Mouse (Mus musculus) midbrain, embryonic 13.5 days (tissue): ENCODE measurements at regions not wholly inside any gene's neighbourhood (a gene's known extent, or its start where the extent isn't known, plus 50 kb on each side); places are given as distances from the start of the nearest gene placed in this dataset.
A peak's percentile ranks its signal among the peaks of the same experiment; 100 is the strongest.
"Not testable (repeated sequence)": the region's sequence is repeated elsewhere in the genome, so short reads cannot be mapped to it uniquely, and the experiment has no call there.

Source experiments
- ATAC-seq: fragments of 200-750 bp; cut with Nextera tagmentation; 2 replicates; pipeline ENCODE4 v1.8.0; 2017; ENCODE audit warnings: mild to moderate bottlenecking, moderate TSS enrichment, moderate library complexity
- H3K27ac ChIP-seq: fragments of 300-500 bp; sonication (generic); 2 replicates; pipeline ENCODE4 v1.5.1; 2015; ENCODE audit warnings: inconsistent platforms, mild to moderate bottlenecking, moderate library complexity
- H3K27me3 ChIP-seq: fragments of 300-500 bp; sonication (generic); 2 replicates; pipeline ENCODE4 v1.6.1; 2015; ENCODE audit warnings: mild to moderate bottlenecking, inconsistent platforms
- H3K36me3 ChIP-seq: fragments of 300-500 bp; sonication (generic); 2 replicates; pipeline ENCODE4 v1.6.1; 2015; ENCODE audit warnings: mild to moderate bottlenecking, inconsistent platforms
- H3K4me1 ChIP-seq: fragments of 300-500 bp; sonication (generic); replicated peaks from 2 replicates; pipeline ENCODE4 v1.6.1; 2015; ENCODE audit warnings: inconsistent platforms
- H3K4me2 ChIP-seq: fragments of 300-500 bp; sonication (generic); replicated peaks from 2 replicates; pipeline ENCODE4 v1.6.1; 2015; ENCODE audit warnings: moderate library complexity, mild to moderate bottlenecking, inconsistent platforms
- H3K4me3 ChIP-seq: fragments of 300-500 bp; sonication (generic); replicated peaks from 2 replicates; pipeline ENCODE4 v1.5.1; 2015; ENCODE audit warnings: mild to moderate bottlenecking, inconsistent platforms
- H3K9ac ChIP-seq: fragments of 300-500 bp; sonication (generic); replicated peaks from 2 replicates; pipeline ENCODE4 v1.6.1; 2015; ENCODE audit warnings: mild to moderate bottlenecking, inconsistent platforms
- H3K9me3 ChIP-seq: fragments of 300-500 bp; sonication (generic); 2 replicates; pipeline ENCODE4 v1.6.1; 2016; ENCODE audit warnings: mild to moderate bottlenecking, inconsistent platforms
- WGBS: fragments of 180-500 bp; shearing (Covaris S2); methylation state at CpG from one replicate; pipeline ENCODE4 v1.1.7; 2015; 5-methylcytosine and 5-hydroxymethylcytosine counted together

- Histone ChIP-seq H3K4me2 (no peak overlapping the region), H3K36me3 (no peaks in the 10 kb centered on the region), H3K27ac (no peak overlapping the region), H3K4me3 (no peak overlapping the region), H3K27me3 (no peaks in the 10 kb centered on the region), H3K4me1 (no peaks in the 10 kb centered on the region; the same call in 1 of the 2 replicates), H3K9ac (no peak overlapping the region), H3K9me3 (no peaks in the 10 kb centered on the region)
- WGBS, result 84% methylated on average over 5 of the region's 5 CpGs
- no peak for ATAC-seq
Measured at GRCm38 (mm10) chr7:137522450-137522849, 85.0 kb downstream of the Glrx3 start.

GRCm38 (mm10) chr7:137533476-137533875 lies 96.1 kb downstream of the Glrx3 start:
- Histone ChIP-seq H3K27me3 (no peaks in the 10 kb centered on the region), H3K27ac (no peak overlapping the region), H3K4me3 (no peak overlapping the region), H3K9ac (no peak overlapping the region), H3K9me3 (no peaks in the 10 kb centered on the region), H3K4me1 (no peaks in the 10 kb centered on the region), H3K36me3 (no peaks in the 10 kb centered on the region), H3K4me2 (no peak overlapping the region)
- WGBS, result 87% methylated on average over 4 of the region's 4 CpGs
- no peak for ATAC-seq

GRCm38 (mm10) chr7:137549991-137550390 lies 112.6 kb downstream of the Glrx3 start:
- Histone ChIP-seq H3K27me3 (no peaks in the 10 kb centered on the region), H3K4me1 (no peaks in the 10 kb centered on the region), H3K36me3 (no peaks in the 10 kb centered on the region), H3K27ac (no peak overlapping the region), H3K4me3 (no peak overlapping the region), H3K9me3 (no peaks in the 10 kb centered on the region), H3K4me2 (no peak overlapping the region), H3K9ac (no peak overlapping the region)
- 48% methylated on average over 2 of the region's 2 CpGs for WGBS
- ATAC-seq, result no peak

GRCm38 (mm10) chr7:137552551-137553198 lies 115.3 kb downstream of the Glrx3 start:
- H3K27ac ChIP-seq, result no peak overlapping the region
- WGBS, result 65% methylated on average over 5 of the region's 5 CpGs
- no peak overlapping the region for H3K9ac ChIP-seq
- ATAC-seq, result no peak
- no peaks in the 10 kb centered on the region for H3K9me3 ChIP-seq
- no peaks in the 10 kb centered on the region for H3K27me3 ChIP-seq
- H3K4me1 ChIP-seq, result peaks cover 9% of the 10 kb centered on the region
- H3K4me2 ChIP-seq, result no peak overlapping the region
- no peak overlapping the region for H3K4me3 ChIP-seq
- no peaks in the 10 kb centered on the region for H3K36me3 ChIP-seq

- Histone ChIP-seq H3K9me3 (no peaks in the 10 kb centered on the region), H3K27ac (0 out of 2 replicates have a peak overlapping the region, but pooled peaks have one; percentile 41), H3K4me3 (no peak overlapping the region), H3K9ac (no peak overlapping the region), H3K27me3 (no peaks in the 10 kb centered on the region), H3K36me3 (no peaks in the 10 kb centered on the region), H3K4me2 (no peak overlapping the region), H3K4me1 (peaks cover 9% of the 10 kb centered on the region)
- WGBS, result 34% methylated on average over 2 of the region's 2 CpGs
- no peak for ATAC-seq
Measured at GRCm38 (mm10) chr7:137555481-137555880, 118.1 kb downstream of the Glrx3 start.

- peaks cover 9% of the 10 kb centered on the region for H3K4me1 ChIP-seq
- H3K9me3 ChIP-seq, result no peaks in the 10 kb centered on the region
- no peak overlapping the region for H3K27ac ChIP-seq
- 83% methylated on average over 3 of the region's 3 CpGs for WGBS
- ATAC-seq, result no peak
- no peak overlapping the region for H3K4me3 ChIP-seq
- no peaks in the 10 kb centered on the region for H3K27me3 ChIP-seq
- no peak overlapping the region for H3K9ac ChIP-seq
- no peak overlapping the region for H3K4me2 ChIP-seq
- no peaks in the 10 kb centered on the region for H3K36me3 ChIP-seq
Measured at GRCm38 (mm10) chr7:137557439-137557838, 120.0 kb downstream of the Glrx3 start.

GRCm38 (mm10) chr7:137558871-137559270 lies 121.5 kb downstream of the Glrx3 start:
- no peak overlapping the region for H3K4me2 ChIP-seq
- no peak for ATAC-seq
- H3K27ac ChIP-seq, result no peak overlapping the region
- H3K4me1 ChIP-seq, result peaks cover 9% of the 10 kb centered on the region
- no peak overlapping the region for H3K9ac ChIP-seq
- H3K36me3 ChIP-seq, result no peaks in the 10 kb centered on the region
- no peaks in the 10 kb centered on the region for H3K27me3 ChIP-seq
- no peak overlapping the region for H3K4me3 ChIP-seq
- no peaks in the 10 kb centered on the region for H3K9me3 ChIP-seq
- WGBS, result 87% methylated on average over 3 of the region's 3 CpGs

GRCm38 (mm10) chr7:137570199-137570598 lies 132.8 kb downstream of the Glrx3 start:
- no peak overlapping the region for H3K9ac ChIP-seq
- 74% methylated on average over 2 of the region's 2 CpGs for WGBS
- no peaks in the 10 kb centered on the region for H3K4me1 ChIP-seq
- H3K36me3 ChIP-seq, result no peaks in the 10 kb centered on the region
- ATAC-seq, result no peak
- no peaks in the 10 kb centered on the region for H3K9me3 ChIP-seq
- H3K27ac ChIP-seq, result no peak overlapping the region
- H3K4me2 ChIP-seq, result no peak overlapping the region
- no peaks in the 10 kb centered on the region for H3K27me3 ChIP-seq
- H3K4me3 ChIP-seq, result no peak overlapping the region

GRCm38 (mm10) chr7:137575491-137575890 lies 138.1 kb downstream of the Glrx3 start:
- Histone ChIP-seq H3K4me2 (no peak overlapping the region), H3K27me3 (no peaks in the 10 kb centered on the region), H3K9ac (no peak overlapping the region), H3K36me3 (no peaks in the 10 kb centered on the region), H3K4me3 (no peak overlapping the region), H3K27ac (no peak overlapping the region), H3K9me3 (no peaks in the 10 kb centered on the region), H3K4me1 (no peaks in the 10 kb centered on the region)
- no peak for ATAC-seq
- WGBS, result 82% methylated on average over 3 of the region's 3 CpGs

- Histone ChIP-seq H3K27ac (no peak overlapping the region), H3K36me3 (no peaks in the 10 kb centered on the region), H3K27me3 (no peaks in the 10 kb centered on the region), H3K4me1 (no peaks in the 10 kb centered on the region), H3K4me2 (no peak overlapping the region), H3K9ac (no peak overlapping the region), H3K4me3 (no peak overlapping the region), H3K9me3 (no peaks in the 10 kb centered on the region)
- no peak for ATAC-seq
- 53% methylated on average over 6 of the region's 6 CpGs for WGBS
Measured at GRCm38 (mm10) chr7:137576251-137576650, 138.8 kb downstream of the Glrx3 start.

GRCm38 (mm10) chr7:137583556-137583955 lies 146.1 kb downstream of the Glrx3 start:
- H3K27me3 ChIP-seq, result no peaks in the 10 kb centered on the region
- no peak overlapping the region for H3K4me3 ChIP-seq
- no peak for ATAC-seq
- no peak overlapping the region for H3K9ac ChIP-seq
- H3K4me2 ChIP-seq, result no peak overlapping the region
- no peaks in the 10 kb centered on the region for H3K9me3 ChIP-seq
- no peak overlapping the region for H3K27ac ChIP-seq
- H3K36me3 ChIP-seq, result no peaks in the 10 kb centered on the region
- peaks cover 2% of the 10 kb centered on the region; the same call in 1 of the 2 replicates for H3K4me1 ChIP-seq
- WGBS, result 88% methylated on average over 2 of the region's 2 CpGs

GRCm38 (mm10) chr7:137584916-137585315 lies 147.5 kb downstream of the Glrx3 start:
- H3K4me3 ChIP-seq, H3K27ac ChIP-seq, H3K36me3 ChIP-seq, H3K27me3 ChIP-seq, H3K9me3 ChIP-seq, H3K4me1 ChIP-seq, H3K4me2 ChIP-seq, ATAC-seq, H3K9ac ChIP-seq: not testable (repeated sequence)
- 90% methylated on average over 4 of the region's 4 CpGs for WGBS

GRCm38 (mm10) chr7:137593570-137593969 lies 156.2 kb downstream of the Glrx3 start:
- peaks cover 2% of the 10 kb centered on the region; the same call in 1 of the 2 replicates for H3K4me1 ChIP-seq
- no peak overlapping the region for H3K4me3 ChIP-seq
- H3K27me3 ChIP-seq, result no peaks in the 10 kb centered on the region
- no peak overlapping the region for H3K4me2 ChIP-seq
- H3K9ac ChIP-seq, result no peak overlapping the region
- no peaks in the 10 kb centered on the region for H3K36me3 ChIP-seq
- 79% methylated on average over 8 of the region's 8 CpGs for WGBS
- no peaks in the 10 kb centered on the region for H3K9me3 ChIP-seq
- ATAC-seq, result no peak
- H3K27ac ChIP-seq, result no peak overlapping the region
